Mouse (Mus musculus) brain, embryonic 14.5 days (tissue): ENCODE data around the gene Hectd4. TPM values are rescaled to one million over a fixed set of nuclear protein-coding genes. Genes with fewer than 3 reads are reported as not detected.
"Not testable (repeated sequence)": the region's sequence is repeated elsewhere in the genome, so short reads cannot be mapped to it uniquely, and the experiment has no call there.

Experiments used
- DNase-seq: peaks from one replicate; pipeline ENCODE4 v3.0.0-alpha.2; 2011; ENCODE audit warnings: low read depth
- CTCF ChIP-seq: fragments of 200-500 bp; IDR thresholded peaks from 2 replicates; pipeline ENCODE4 v1.5.1; 2012; ENCODE audit warnings: inconsistent platforms, mild to moderate bottlenecking, moderate library complexity, borderline replicate concordance; ENCODE audit not compliant: insufficient read depth, insufficient read length; ENCODE audit errors: extremely low read depth
- POLR2A ChIP-seq: fragments of 200-500 bp; IDR thresholded peaks from 2 replicates; pipeline ENCODE4 v1.6.1; 2012; ENCODE audit warnings: mild to moderate bottlenecking, inconsistent platforms, borderline replicate concordance; ENCODE audit not compliant: poor library complexity, insufficient read depth, insufficient read length, severe bottlenecking; ENCODE audit errors: extremely low read depth
- polyA plus RNA-seq: library from polyadenylated mRNA; depleted of rRNA; stranded (reverse); fragments of >200 nt; gene quantifications from 2 replicates; pipeline ENCODE4 v1.2.3, GENCODE M21; 2012

Hectd4 gene
- polyA plus RNA-seq, 1 experiment = 75.7 TPM

DNA sequence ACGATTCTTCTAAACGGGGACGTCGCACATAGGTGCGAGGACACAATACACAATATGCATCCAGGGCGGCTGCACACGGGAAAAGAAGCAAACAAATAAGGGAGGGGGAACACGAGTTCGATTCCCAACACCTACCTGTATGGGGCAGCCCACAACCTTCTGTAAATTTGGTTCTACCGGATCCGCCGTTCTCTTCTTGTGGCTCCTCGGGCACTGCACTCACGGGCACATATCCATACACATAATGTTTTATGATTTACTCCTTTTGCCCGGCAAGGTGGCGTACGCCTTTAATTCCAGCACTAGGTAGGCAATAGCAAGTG lies 28.5 kb upstream of the Hectd4 start:
- TF ChIP-seq POLR2A (no peak), CTCF (no peak)
- DNase-seq = no peak

DNA sequence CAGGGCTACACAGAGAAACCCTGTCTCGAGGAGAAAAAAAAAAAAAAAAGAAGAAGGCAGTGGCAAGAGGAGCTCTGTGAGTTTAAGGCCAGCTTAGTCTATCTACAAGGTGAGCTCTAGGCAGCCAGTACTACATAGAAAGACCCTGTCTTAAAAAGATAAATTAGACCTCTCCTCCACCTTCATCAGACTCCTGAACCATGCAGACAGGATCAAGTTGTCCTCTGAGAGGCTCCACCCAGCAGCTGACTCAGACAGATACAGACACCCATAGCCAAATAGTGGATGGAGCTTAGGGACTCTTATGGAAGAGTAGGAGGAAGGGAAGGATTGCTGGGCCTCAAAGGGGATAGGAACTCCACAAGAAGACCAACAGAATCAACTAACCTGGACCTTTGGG lies 25.8 kb upstream of the Hectd4 start:
- no peak for DNase-seq
- TF ChIP-seq POLR2A = no peak
- TF ChIP-seq CTCF = no peak

DNA sequence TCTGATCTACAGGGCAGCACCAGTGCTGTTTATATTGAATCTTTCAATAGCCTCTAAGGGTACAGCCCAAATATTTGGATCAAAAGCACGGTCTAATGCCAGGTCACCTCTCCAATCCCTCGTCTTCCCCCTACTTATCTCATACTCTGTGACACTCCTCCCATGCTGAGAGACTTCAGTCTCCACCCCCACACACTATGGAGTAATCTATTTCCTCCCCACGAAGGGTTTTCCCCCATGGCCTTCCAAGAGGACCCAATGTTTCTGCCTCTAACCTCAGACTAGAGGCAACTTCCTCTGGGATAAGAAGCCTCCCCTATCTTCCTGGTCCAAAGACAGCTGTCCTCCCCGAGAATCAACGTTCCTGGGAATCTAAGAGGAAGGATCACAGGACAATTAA lies 23.3 kb upstream of the Hectd4 start:
- no peak for DNase-seq
- no peak for TF ChIP-seq CTCF
- no peak for TF ChIP-seq POLR2A

- DNase-seq = no peak
- TF ChIP-seq CTCF = no peak
- TF ChIP-seq POLR2A = no peak
Observed at GRCm38 (mm10) chr5:121197337-121197736, 22.7 kb upstream of the Hectd4 start.

DNA sequence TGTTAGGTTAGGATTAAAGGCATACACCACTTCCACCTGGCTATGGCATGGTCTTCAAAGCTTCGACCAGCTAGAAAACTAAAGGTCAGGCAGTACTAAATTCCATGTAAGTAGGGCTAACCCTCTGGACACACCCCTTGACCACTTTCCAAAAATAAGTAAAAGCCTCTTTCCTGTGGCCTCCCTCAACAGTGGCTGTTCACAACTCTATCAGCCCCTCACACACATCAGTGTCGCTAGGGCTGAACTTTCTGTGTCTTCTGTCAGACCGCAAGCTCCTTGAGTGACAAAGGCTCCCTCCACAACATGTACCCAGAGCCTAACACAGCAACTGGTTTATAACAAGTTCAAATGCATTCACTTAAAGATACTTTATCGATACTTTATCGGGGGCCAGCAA lies 21.6 kb upstream of the Hectd4 start:
- TF ChIP-seq POLR2A = no peak
- no peak for TF ChIP-seq CTCF
- no peak for DNase-seq

- peak; percentile 67 for DNase-seq
- TF ChIP-seq POLR2A = no peak
- peak; percentile 13; the same call in 1 of the 2 replicates for TF ChIP-seq CTCF
Observed at GRCm38 (mm10) chr5:121201739-121202138, 18.3 kb upstream of the Hectd4 start.

DNA sequence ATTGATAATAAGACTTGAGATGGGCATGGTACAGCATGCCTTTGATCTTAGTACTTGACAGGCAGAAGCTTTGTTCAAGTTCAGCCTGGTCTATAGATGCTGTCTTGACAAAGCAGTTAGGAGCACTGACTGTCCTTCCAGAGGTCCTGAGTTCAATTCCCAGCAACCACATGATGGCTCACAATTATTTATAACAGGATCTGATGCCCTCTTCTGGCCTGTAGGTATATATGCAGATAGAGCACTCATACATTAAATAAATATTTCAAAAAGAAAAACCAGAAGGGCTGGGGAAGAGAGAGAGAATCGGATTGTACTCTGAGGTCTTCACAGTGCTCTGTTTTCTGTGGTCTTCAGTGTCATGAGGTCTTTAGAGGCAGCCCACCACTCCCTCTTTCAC lies 17.6 kb upstream of the Hectd4 start:
- TF ChIP-seq CTCF (no peak), POLR2A (no peak)
- DNase-seq = no peak

GRCm38 (mm10) chr5:121204132-121205089 lies 15.6 kb upstream of the Hectd4 start, which contains the start of gene Rpl6:
TSS of gene Rpl6 (plus strand) at chr5:121204481.
- DNase-seq = peak; percentile 96
- TF ChIP-seq POLR2A (peak; percentile 45; the same call in 1 of the 2 replicates), CTCF (no peak)

- DNase-seq = not testable (repeated sequence)
Observed at GRCm38 (mm10) chr5:121205537-121206130, 14.4 kb upstream of the Hectd4 start.

GRCm38 (mm10) chr5:121206540-121206939 lies 13.5 kb upstream of the Hectd4 start:
- DNase-seq = no peak
- TF ChIP-seq CTCF = no peak
- no peak for TF ChIP-seq POLR2A

- no peak for DNase-seq
- no peak for TF ChIP-seq POLR2A
- TF ChIP-seq CTCF = no peak
Observed at GRCm38 (mm10) chr5:121206984-121207383, 13.0 kb upstream of the Hectd4 start.
